10 mouse cellular contexts compared by ENCODE assay signal in the genomic region with DNA sequence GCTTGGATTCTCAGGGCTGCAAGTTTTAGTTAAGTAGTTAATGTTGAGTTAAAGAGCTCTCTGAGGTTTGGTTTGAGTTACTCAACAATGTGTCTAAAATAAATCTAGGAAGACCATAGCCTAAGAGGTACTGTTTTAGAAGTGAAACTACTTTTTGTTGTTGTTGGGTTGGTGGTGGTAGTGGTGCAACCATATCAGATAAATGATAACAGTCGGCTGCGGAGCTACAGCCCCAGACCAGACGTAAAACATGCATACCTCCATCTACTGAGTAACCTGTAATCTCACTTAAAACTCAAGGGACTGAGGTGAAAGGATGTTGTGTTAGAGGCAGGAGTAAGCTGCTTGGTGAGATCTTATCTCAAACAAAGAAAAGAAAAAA. TPM values are rescaled to one million over a fixed set of nuclear protein-coding genes. Genes with fewer than 3 reads are reported as not detected.
DNase-seq lines count a peak whose midpoint lies in the region; ATAC-seq and TF ChIP-seq lines count a peak whose summit lies in the region.
"Had no signal": no experiment of that assay in that cellular context is flagged by ENCODE, and none has a peak within 500 bp of the region (broad histone marks: within the 10 kb centered on the region; RNA-seq: fewer than 3 reads in every experiment).

No protein-coding gene starts in this region.

- H3K4me3 ChIP-seq in forebrain, embryonic 12.5 days (replicated peaks): no peak overlapping the region
- H3K4me3 ChIP-seq in forebrain, postnatal 0 days (ENCODE audit: low read depth, low read length): no peak overlapping the region
- peak overlapping the region; percentile 25; the same call in 1 of the 2 replicates for H3K4me3 ChIP-seq in liver, adult 2 months (ENCODE audit: insufficient read depth, low read depth, low read length)
- H3K4me3 ChIP-seq in hindbrain, embryonic 15.5 days: no peak overlapping the region
- H3K4me3 ChIP-seq in midbrain, embryonic 15.5 days: peak overlapping the region; percentile 58; the same call in 1 of the 2 replicates

- H3K4me2 ChIP-seq in forebrain, embryonic 12.5 days: peak overlapping the region; percentile 70; the same call in 1 of the 2 replicates
- no peak overlapping the region for H3K4me2 ChIP-seq in forebrain, postnatal 0 days (ENCODE audit: low read depth)
- H3K4me2 ChIP-seq in hindbrain, embryonic 15.5 days: peak overlapping the region; percentile 71
- no peak overlapping the region; the same call in 1 of the 2 replicates for H3K4me2 ChIP-seq in midbrain, embryonic 15.5 days

- TF ChIP-seq CTCF in forebrain, postnatal 0 days (IDR thresholded peaks at IDR 0.05; ENCODE audit: low read depth): no peak
- no peak for TF ChIP-seq CTCF in liver, adult 2 months (IDR thresholded peaks at IDR 0.05; ENCODE audit: low read depth, low read length)

- 89% methylated on average over 3 of the region's 3 CpGs for WGBS in forebrain, embryonic 12.5 days
- 97% methylated on average over 3 of the region's 3 CpGs for WGBS in forebrain, postnatal 0 days
- 4% methylated on average over 3 of the region's 3 CpGs for WGBS in liver, adult 2 months
- 87% methylated on average over 3 of the region's 3 CpGs for WGBS in hindbrain, embryonic 15.5 days
- WGBS in midbrain, embryonic 15.5 days: 96% methylated on average over 3 of the region's 3 CpGs

- no peak for DNase-seq in forebrain, postnatal 0 days
- no peak for DNase-seq in liver, adult 2 months (ENCODE audit: extremely low read depth, low read depth, low spot score)
- no peak for DNase-seq in liver
- DNase-seq in Muller cell, postnatal 12 days (ENCODE audit: inconsistent ontology term): no peak
- no peak for DNase-seq in thymus, postnatal 0 days (ENCODE audit: low spot score)

- no peak for ATAC-seq in forebrain, embryonic 12.5 days (ENCODE audit: low FRiP score)
- ATAC-seq in forebrain, postnatal 0 days: no peak
- ATAC-seq in hindbrain, embryonic 15.5 days (ENCODE audit: low FRiP score, low read depth): no peak
- ATAC-seq in midbrain, embryonic 15.5 days (replicated peaks): no peak

- peaks cover 39% of the 10 kb centered on the region for H3K79me2 ChIP-seq in liver, adult 2 months (ENCODE audit: control insufficient read depth, insufficient read depth, low read length)

- peaks cover 10% of the 10 kb centered on the region; the same call in 1 of the 2 replicates for H3K36me3 ChIP-seq in forebrain, embryonic 12.5 days (replicated peaks)
- H3K36me3 ChIP-seq in forebrain, postnatal 0 days (ENCODE audit: insufficient read depth): no peaks in the 10 kb centered on the region
- no peaks in the 10 kb centered on the region for H3K36me3 ChIP-seq in liver, adult 2 months (ENCODE audit: control insufficient read depth, insufficient read depth, low read length)
- H3K36me3 ChIP-seq in hindbrain, embryonic 15.5 days: no peaks in the 10 kb centered on the region
- no peaks in the 10 kb centered on the region for H3K36me3 ChIP-seq in midbrain, embryonic 15.5 days (replicated peaks)

- no peak overlapping the region for H3K9ac ChIP-seq in forebrain, embryonic 12.5 days
- no peak overlapping the region for H3K9ac ChIP-seq in forebrain, postnatal 0 days
- H3K9ac ChIP-seq in liver, adult 2 months (ENCODE audit: low read depth, low read length): no peak overlapping the region
- H3K9ac ChIP-seq in hindbrain, embryonic 15.5 days: no peak overlapping the region
- no peak overlapping the region for H3K9ac ChIP-seq in midbrain, embryonic 15.5 days

- no peaks in the 10 kb centered on the region for H3K9me3 ChIP-seq in forebrain, embryonic 12.5 days
- no peaks in the 10 kb centered on the region for H3K9me3 ChIP-seq in forebrain, postnatal 0 days (ENCODE audit: low read length)
- H3K9me3 ChIP-seq in hindbrain, embryonic 15.5 days: no peaks in the 10 kb centered on the region
- H3K9me3 ChIP-seq in midbrain, embryonic 15.5 days: no peaks in the 10 kb centered on the region

- peaks cover 28% of the 10 kb centered on the region for H3K4me1 ChIP-seq in forebrain, embryonic 12.5 days
- 0 out of 2 replicates have a peak, but pooled peaks cover 5% of the 10 kb centered on the region for H3K4me1 ChIP-seq in forebrain, postnatal 0 days (ENCODE audit: insufficient read depth)
- H3K4me1 ChIP-seq in liver, adult 2 months (ENCODE audit: control insufficient read depth, insufficient read depth, low read length): peaks cover 26% of the 10 kb centered on the region
- peaks cover 28% of the 10 kb centered on the region for H3K4me1 ChIP-seq in hindbrain, embryonic 15.5 days (replicated peaks)
- peaks cover 13% of the 10 kb centered on the region for H3K4me1 ChIP-seq in midbrain, embryonic 15.5 days

- H3K27me3 ChIP-seq in forebrain, embryonic 12.5 days: no peaks in the 10 kb centered on the region
- H3K27me3 ChIP-seq in forebrain, postnatal 0 days (ENCODE audit: insufficient read depth, low read length): no peaks in the 10 kb centered on the region
- H3K27me3 ChIP-seq in liver, adult 2 months (ENCODE audit: control insufficient read depth, insufficient read depth, low read length): no peaks in the 10 kb centered on the region
- H3K27me3 ChIP-seq in hindbrain, embryonic 15.5 days: no peaks in the 10 kb centered on the region
- no peaks in the 10 kb centered on the region for H3K27me3 ChIP-seq in midbrain, embryonic 15.5 days (replicated peaks)

- no peak overlapping the region for H3K27ac ChIP-seq in forebrain, embryonic 12.5 days
- H3K27ac ChIP-seq in forebrain, postnatal 0 days (ENCODE audit: low read depth, low read length): no peak overlapping the region
- no peak overlapping the region for H3K27ac ChIP-seq in liver, adult 2 months (replicated peaks; ENCODE audit: insufficient read depth, low read depth, low read length)
- no peak overlapping the region for H3K27ac ChIP-seq in hindbrain, embryonic 15.5 days (replicated peaks)
- no peak overlapping the region for H3K27ac ChIP-seq in midbrain, embryonic 15.5 days

- TF ChIP-seq POLR2A in liver, adult 2 months (IDR thresholded peaks at IDR 0.05; ENCODE audit: extremely low read depth, insufficient read depth, low read length): no peak

RNA-seq across cellular contexts. Expression of a gene that starts 1.7 kb away (rescaled TPM):
- 29.2 and 29.9 TPM in 2 replicates for polyA plus RNA-seq in forebrain, embryonic 12.5 days (2016; fragmentation: Nextera tagmentation; extraction: Ambion mirVana)
- total RNA-seq in forebrain, postnatal 0 days (2014; rRNA removed): 24.5 and 25.5 TPM in 2 replicates
- 53.1 and 58.1 TPM in 2 replicates for polyA plus RNA-seq in forebrain, postnatal 0 days (2015; fragmentation: Nextera tagmentation; extraction: Ambion mirVana)
- 69.1 and 84.2 TPM in 2 replicates for total RNA-seq in liver, adult 2 months (2014; rRNA removed)
- 115 and 144 TPM in 2 replicates for polyA plus RNA-seq in liver, adult 2 months (2012; rRNA removed)
- polyA plus RNA-seq in hindbrain, embryonic 15.5 days (2015; fragmentation: Nextera tagmentation; extraction: Ambion mirVana): 37.1 and 39.5 TPM in 2 replicates
- 33.5 and 36.7 TPM in 2 replicates for polyA plus RNA-seq in midbrain, embryonic 15.5 days (2015; fragmentation: Nextera tagmentation; extraction: Ambion mirVana)
- polyA plus RNA-seq in thymus, postnatal 0 days (2015; fragmentation: Nextera tagmentation; extraction: Ambion mirVana): 70.7 and 73.4 TPM in 2 replicates

RNA-seq across cellular contexts. Expression of a gene that starts 17.3 kb away (rescaled TPM):
- polyA plus RNA-seq in forebrain, embryonic 12.5 days (2016; fragmentation: Nextera tagmentation; extraction: Ambion mirVana): not detected in 2 replicates
- 6.1 TPM in 1 of 2 replicates, not detected in the other for total RNA-seq in forebrain, postnatal 0 days (2014; rRNA removed)
- not detected in 2 replicates for polyA plus RNA-seq in forebrain, postnatal 0 days (2015; fragmentation: Nextera tagmentation; extraction: Ambion mirVana)
- 0.83 TPM in 1 of 2 replicates, not detected in the other for total RNA-seq in liver, adult 2 months (2014; rRNA removed)
- polyA plus RNA-seq in liver, adult 2 months (2012; rRNA removed): not detected in 2 replicates
- not detected in 2 replicates for polyA plus RNA-seq in hindbrain, embryonic 15.5 days (2015; fragmentation: Nextera tagmentation; extraction: Ambion mirVana)
- polyA plus RNA-seq in midbrain, embryonic 15.5 days (2015; fragmentation: Nextera tagmentation; extraction: Ambion mirVana): not detected in 2 replicates
- polyA plus RNA-seq in thymus, postnatal 0 days (2015; fragmentation: Nextera tagmentation; extraction: Ambion mirVana): not detected in 2 replicates
- total RNA-seq: adrenal gland, adult 18-20 months; layer of hippocampus, adult 18-20 months had no signal

RNA-seq across cellular contexts. Expression of a gene that starts 31.7 kb away (rescaled TPM):
- polyA plus RNA-seq in forebrain, embryonic 12.5 days (2016; fragmentation: Nextera tagmentation; extraction: Ambion mirVana): 5.8 and 6.3 TPM in 2 replicates
- 5.0 and 7.9 TPM in 2 replicates for total RNA-seq in forebrain, postnatal 0 days (2014; rRNA removed)
- 9.2 and 11.1 TPM in 2 replicates for polyA plus RNA-seq in forebrain, postnatal 0 days (2015; fragmentation: Nextera tagmentation; extraction: Ambion mirVana)
- 7.3 and 9.5 TPM in 2 replicates for total RNA-seq in liver, adult 2 months (2014; rRNA removed)
- 5.0 and 5.1 TPM in 2 replicates for polyA plus RNA-seq in liver, adult 2 months (2012; rRNA removed)
- 12.2 and 16.4 TPM in 2 replicates for polyA plus RNA-seq in hindbrain, embryonic 15.5 days (2015; fragmentation: Nextera tagmentation; extraction: Ambion mirVana)
- polyA plus RNA-seq in midbrain, embryonic 15.5 days (2015; fragmentation: Nextera tagmentation; extraction: Ambion mirVana): 11.7 and 11.9 TPM in 2 replicates
- polyA plus RNA-seq in thymus, postnatal 0 days (2015; fragmentation: Nextera tagmentation; extraction: Ambion mirVana): 42.7 and 44.1 TPM in 2 replicates

Comparison
In these comparisons a context has a peak if more than half of its experiments do, and no peak if none do; other contexts are left out.
1. H3K4me2 ChIP-seq: peak in forebrain, embryonic 12.5 days (single experiment) and hindbrain, embryonic 15.5 days (single experiment); none in forebrain, postnatal 0 days (single experiment) and midbrain, embryonic 15.5 days (single experiment).
2. H3K4me3 ChIP-seq: peak in liver, adult 2 months (single experiment) and midbrain, embryonic 15.5 days (single experiment); none in forebrain, embryonic 12.5 days (single experiment), forebrain, postnatal 0 days (single experiment) and hindbrain, embryonic 15.5 days (single experiment).